Mouse (Mus musculus) MEL (cell line): ENCODE results near the gene Rbfox3. TPM values are rescaled to one million over a fixed set of nuclear protein-coding genes. Genes with fewer than 3 reads are reported as not detected.

Source experiments
- DNase-seq: peaks from one replicate; pipeline ENCODE4 v3.0.0; 2011; ENCODE audit warnings: low read depth, low spot score
- H3K27ac ChIP-seq: 2 replicates; pipeline ENCODE4 v1.5.1; 2012; ENCODE audit warnings: low read depth, mild to moderate bottlenecking, control low read depth, low read length, moderate library complexity; ENCODE audit not compliant: control insufficient read depth
- H3K27me3 ChIP-seq, 2 experiments: fragments of 150-350 bp in 1 of 2; sonication (generic) in 1 of 2; 2 replicates each; pipeline ENCODE4 v1.6.1; 2012; ENCODE audit warnings: low read length in 2 of 2, mild to moderate bottlenecking in 2 of 2, improper control_type of control experiment in 1 of 2, moderate library complexity in 1 of 2; ENCODE audit not compliant: insufficient read depth in 2 of 2, control insufficient read depth in 1 of 2
- H3K36me3 ChIP-seq, 2 experiments: 2 replicates each; pipeline ENCODE4 v1.6.1; 2012 to 2014; ENCODE audit warnings: low read length in 2 of 2, improper control_type of control experiment in 1 of 2, inconsistent platforms in 1 of 2, mild to moderate bottlenecking in 1 of 2; ENCODE audit not compliant: insufficient read depth in 2 of 2, control insufficient read depth in 1 of 2
- H3K4me1 ChIP-seq, 2 experiments: fragments of 150-350 bp in 1 of 2; sonication (generic) in 1 of 2; 2 replicates each; pipeline ENCODE4 v1.6.1; 2012; ENCODE audit warnings: low read length in 2 of 2, improper control_type of control experiment in 1 of 2, mild to moderate bottlenecking in 1 of 2; ENCODE audit not compliant: insufficient read depth in 2 of 2, control insufficient read depth in 1 of 2
- H3K4me3 ChIP-seq, 2 experiments: fragments of 150-350 bp in 1 of 2; sonication (generic) in 1 of 2; 2 replicates each; pipeline ENCODE4 v1.5.1; 2012; ENCODE audit warnings: low read depth in 2 of 2, low read length in 2 of 2, mild to moderate bottlenecking in 2 of 2, moderate library complexity in 2 of 2, control low read depth in 1 of 2, improper control_type of control experiment in 1 of 2; ENCODE audit not compliant: control insufficient read depth in 1 of 2, insufficient read depth in 1 of 2
- H3K79me2 ChIP-seq: 2 replicates; pipeline ENCODE4 v1.6.1; 2012; ENCODE audit warnings: mild to moderate bottlenecking, low read length, moderate library complexity; ENCODE audit not compliant: control insufficient read depth, poor library complexity, insufficient read depth
- H3K9ac ChIP-seq: 2 replicates; pipeline ENCODE4 v1.6.1; 2012; ENCODE audit warnings: low read depth, mild to moderate bottlenecking, control low read depth, low read length, moderate library complexity; ENCODE audit not compliant: control insufficient read depth, poor library complexity, severe bottlenecking
- H3K9me3 ChIP-seq: fragments of 150-350 bp; sonication (generic); replicated peaks from 2 replicates; pipeline ENCODE4 v1.6.1; 2012; ENCODE audit warnings: mild to moderate bottlenecking, low read length, improper control_type of control experiment, moderate library complexity; ENCODE audit not compliant: insufficient read depth
- BHLHE40 ChIP-seq: IDR thresholded peaks from 2 replicates; pipeline ENCODE4 v1.6.1; 2012; ENCODE audit warnings: low read depth, mild to moderate bottlenecking, inconsistent platforms, low read length, improper control_type of control experiment, borderline replicate concordance
- CHD1 ChIP-seq: IDR thresholded peaks from 2 replicates; pipeline ENCODE4 v1.6.1; 2012; ENCODE audit warnings: low read depth, mild to moderate bottlenecking, inconsistent platforms, low read length, improper control_type of control experiment
- ELF1 ChIP-seq: IDR thresholded peaks from 2 replicates; pipeline ENCODE4 v1.6.1; 2014; ENCODE audit warnings: low read depth, mild to moderate bottlenecking, inconsistent platforms, low read length, improper control_type of control experiment, moderate library complexity
- EP300 ChIP-seq, 2 experiments: IDR thresholded peaks; 2 replicates each; pipeline ENCODE4 v1.6.1; 2011; ENCODE audit warnings: improper control_type of control experiment in 2 of 2, low read length in 2 of 2, low read depth in 1 of 2, mild to moderate bottlenecking in 1 of 2
- ETS1 ChIP-seq: IDR thresholded peaks from 2 replicates; pipeline ENCODE4 v1.6.1; 2012; ENCODE audit warnings: low read depth, mild to moderate bottlenecking, inconsistent platforms, low read length, improper control_type of control experiment, moderate library complexity
- GABPA ChIP-seq: IDR thresholded peaks from 2 replicates; pipeline ENCODE4 v1.6.1; 2012; ENCODE audit warnings: low read depth, mild to moderate bottlenecking, inconsistent platforms, low read length, improper control_type of control experiment, moderate library complexity
- GATA1 ChIP-seq: IDR thresholded peaks from 2 replicates; pipeline ENCODE4 v1.6.1; 2011; ENCODE audit warnings: low read depth, low read length, improper control_type of control experiment
- KAT2A ChIP-seq: conservative IDR thresholded peaks from 2 replicates; pipeline ENCODE4 v1.6.1; 2012; ENCODE audit warnings: low read depth, low read length, improper control_type of control experiment, inconsistent platforms
- MAFK ChIP-seq: IDR thresholded peaks from 2 replicates; pipeline ENCODE4 v1.6.1; 2011; ENCODE audit warnings: low read depth, mild to moderate bottlenecking, low read length, improper control_type of control experiment, borderline replicate concordance
- MAX ChIP-seq: IDR thresholded peaks from 2 replicates; pipeline ENCODE4 v1.6.1; 2011; ENCODE audit warnings: low read length, improper control_type of control experiment
- MAZ ChIP-seq: IDR thresholded peaks from 2 replicates; pipeline ENCODE4 v1.6.1; 2012; ENCODE audit warnings: low read depth, mild to moderate bottlenecking, inconsistent platforms, low read length, improper control_type of control experiment
- MXI1 ChIP-seq: IDR thresholded peaks from 2 replicates; pipeline ENCODE4 v1.6.1; 2011; ENCODE audit warnings: mild to moderate bottlenecking, low read depth, low read length, improper control_type of control experiment
- MYB ChIP-seq: IDR thresholded peaks from 2 replicates; pipeline ENCODE4 v1.6.1; 2011; ENCODE audit warnings: mild to moderate bottlenecking, low read depth, low read length, improper control_type of control experiment
- NRF1 ChIP-seq: IDR thresholded peaks from 2 replicates; pipeline ENCODE4 v1.6.1; 2014; ENCODE audit warnings: low read depth, mild to moderate bottlenecking, inconsistent platforms, low read length, improper control_type of control experiment, moderate library complexity; ENCODE audit not compliant: poor library complexity, insufficient read depth, severe bottlenecking
- POLR2AphosphoS2 ChIP-seq: IDR thresholded peaks from 2 replicates; pipeline ENCODE4 v1.6.1; 2011; ENCODE audit warnings: low read length, improper control_type of control experiment
- POLR2AphosphoS5 ChIP-seq: IDR thresholded peaks from 2 replicates; pipeline ENCODE4 v1.6.1; 2012; ENCODE audit warnings: low read depth, borderline replicate concordance, mild to moderate bottlenecking, inconsistent platforms, low read length, moderate library complexity, mixed read lengths
- RAD21 ChIP-seq: IDR thresholded peaks from 2 replicates; pipeline ENCODE4 v1.6.1; 2011; ENCODE audit warnings: mild to moderate bottlenecking, low read depth, low read length, improper control_type of control experiment
- RCOR1 ChIP-seq: IDR thresholded peaks from 2 replicates; pipeline ENCODE4 v1.6.1; 2012; ENCODE audit warnings: low read depth, mild to moderate bottlenecking, inconsistent platforms, low read length, improper control_type of control experiment
- SIN3A ChIP-seq: IDR thresholded peaks from 2 replicates; pipeline ENCODE4 v1.6.1; 2012; ENCODE audit warnings: low read length, improper control_type of control experiment, inconsistent platforms
- SMC3 ChIP-seq: IDR thresholded peaks from 2 replicates; pipeline ENCODE4 v1.6.1; 2011; ENCODE audit warnings: low read depth, low read length, improper control_type of control experiment
- TAL1 ChIP-seq: IDR thresholded peaks from 2 replicates; pipeline ENCODE4 v1.6.1; 2012; ENCODE audit warnings: mild to moderate bottlenecking, inconsistent platforms, low read length, moderate library complexity, mixed read lengths
- TBP ChIP-seq: IDR thresholded peaks from 2 replicates; pipeline ENCODE4 v1.8.0; 2011; ENCODE audit warnings: low read depth, low read length, improper control_type of control experiment
- TCF12 ChIP-seq: IDR thresholded peaks from 2 replicates; pipeline ENCODE4 v1.6.1; 2014; ENCODE audit warnings: low read depth, mild to moderate bottlenecking, inconsistent platforms, low read length, improper control_type of control experiment, moderate library complexity
- USF1 ChIP-seq: IDR thresholded peaks from 2 replicates; pipeline ENCODE4 v1.6.1; 2014; ENCODE audit warnings: low read depth, mild to moderate bottlenecking, inconsistent platforms, low read length, improper control_type of control experiment, moderate library complexity
- USF2 ChIP-seq, 2 experiments: IDR thresholded peaks; 2 replicates each; pipeline ENCODE4 v1.6.1; 2011 to 2012; ENCODE audit warnings: improper control_type of control experiment in 2 of 2, low read length in 2 of 2, borderline replicate concordance in 1 of 2, inconsistent platforms in 1 of 2, low read depth in 1 of 2, mild to moderate bottlenecking in 1 of 2; ENCODE audit not compliant: insufficient read depth in 1 of 2
- ZNF384 ChIP-seq: IDR thresholded peaks from 2 replicates; pipeline ENCODE4 v1.6.1; 2012; ENCODE audit warnings: low read depth, mild to moderate bottlenecking, inconsistent platforms, low read length, improper control_type of control experiment
- polyA plus RNA-seq, 2 experiments: library from polyadenylated mRNA; stranded (reverse) in 1 of 2; unstranded in 1 of 2; fragments of >175 nt in 1 of 2; fragments of >200 nt in 1 of 2; gene quantifications; 2 replicates each; pipeline versions ENCODE4 v1.2.1 to v1.2.4; 2012; ENCODE audit warnings: low replicate concordance in 2 of 2, low read depth in 1 of 2; ENCODE audit not compliant: insufficient read length in 2 of 2, insufficient read depth in 1 of 2, missing spikeins in 1 of 2
- total RNA-seq: library from RNA; depleted of rRNA; stranded (reverse); fragments of 300-350 nt; gene quantifications from 2 replicates; pipeline ENCODE4 v1.2.3, GENCODE M21; 2012

Gene Rbfox3
- total and polyA plus RNA-seq, 3 experiments = not detected

DNA sequence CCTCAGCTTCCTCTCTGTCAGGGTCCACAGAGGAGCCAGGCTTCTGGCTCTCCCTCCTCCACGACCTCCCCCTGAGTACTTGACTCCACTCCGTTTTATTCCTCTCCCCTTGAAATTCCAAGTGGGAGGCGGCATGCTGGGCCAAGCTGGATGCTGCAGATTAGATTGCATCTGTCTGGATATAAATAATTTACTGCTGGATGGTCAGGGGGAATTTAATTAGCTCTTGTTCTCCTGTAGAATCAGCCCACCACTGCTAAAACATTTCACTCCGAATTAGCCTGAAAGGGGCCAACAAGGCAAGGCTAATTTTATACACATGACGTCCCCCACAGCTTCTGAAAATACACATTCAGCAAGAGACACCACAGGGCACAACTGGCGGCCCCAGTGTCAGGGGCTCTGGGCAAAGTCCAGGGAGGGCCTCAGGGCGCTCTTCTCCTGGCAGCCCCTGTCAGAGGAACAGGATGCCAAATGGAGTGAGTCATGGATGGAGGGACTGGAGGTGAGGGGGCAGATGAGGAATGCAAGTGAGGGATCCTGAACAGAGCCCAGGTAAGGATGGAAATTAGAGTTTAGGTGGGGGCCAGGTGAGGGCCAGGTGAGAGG is 36.8 kb downstream of the Rbfox3 start:
- TF ChIP-seq MAFK (no peak), MAZ (no peak), POLR2AphosphoS2 (no peak)
- no peaks in the 10 kb centered on the region for H3K36me3 ChIP-seq
- no peaks in the 10 kb centered on the region for H3K79me2 ChIP-seq
- H3K9ac ChIP-seq = no peak overlapping the region
- DNase-seq = no peak
- no peak overlapping the region for H3K27ac ChIP-seq
- no peaks in the 10 kb centered on the region for H3K27me3 ChIP-seq
- H3K4me1 ChIP-seq = no peaks in the 10 kb centered on the region
- no peak overlapping the region for H3K4me3 ChIP-seq
- H3K9me3 ChIP-seq = no peaks in the 10 kb centered on the region; the same call in 1 of the 2 replicates

GRCm38 (mm10) chr11:118874022-118874421 is 37.4 kb downstream of the Rbfox3 start:
- H3K27me3 ChIP-seq = no peaks in the 10 kb centered on the region
- H3K36me3 ChIP-seq = no peaks in the 10 kb centered on the region
- H3K4me1 ChIP-seq = no peaks in the 10 kb centered on the region
- no peak overlapping the region for H3K4me3 ChIP-seq
- no peak overlapping the region for H3K27ac ChIP-seq
- H3K9me3 ChIP-seq = no peaks in the 10 kb centered on the region; the same call in 1 of the 2 replicates
- TF ChIP-seq BHLHE40 = no peak
- TF ChIP-seq ZNF384 = no peak
- TF ChIP-seq ETS1 = no peak
- no peak for TF ChIP-seq POLR2AphosphoS2
- TF ChIP-seq TCF12 = no peak
- TF ChIP-seq RAD21 = no peak
- TF ChIP-seq EP300 (IDR thresholded peaks at IDR 0.05; ENCODE audit: low read depth in 1 of 2, low read length in 2 of 2) = no peak
- TF ChIP-seq TAL1 = no peak
- no peak for TF ChIP-seq GATA1
- TF ChIP-seq TBP = no peak
- TF ChIP-seq ELF1 = no peak
- H3K9ac ChIP-seq = no peak overlapping the region
- DNase-seq = no peak
- no peaks in the 10 kb centered on the region for H3K79me2 ChIP-seq

DNA sequence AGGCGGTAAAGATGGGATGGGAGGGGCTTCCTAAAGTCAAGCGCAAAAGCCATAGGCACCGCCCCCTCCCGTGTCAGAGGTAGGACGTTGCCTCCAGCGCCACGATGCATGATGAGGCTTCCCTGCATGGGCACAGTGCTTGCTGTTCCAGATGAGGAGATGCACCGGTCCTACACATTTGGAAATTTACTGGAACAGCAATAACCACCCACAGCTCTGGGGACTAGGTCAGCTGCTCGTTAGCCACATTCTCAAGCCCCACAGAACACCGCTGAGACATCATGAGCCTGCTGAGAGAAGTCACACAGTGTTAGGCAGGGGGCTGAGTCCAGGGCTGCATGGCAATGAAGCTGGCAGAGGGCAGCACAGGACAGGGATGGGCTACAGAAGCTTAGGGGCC is 39.9 kb downstream of the Rbfox3 start:
- no peaks in the 10 kb centered on the region for H3K36me3 ChIP-seq
- no peak overlapping the region for H3K4me3 ChIP-seq
- DNase-seq = no peak
- no peaks in the 10 kb centered on the region for H3K4me1 ChIP-seq
- no peaks in the 10 kb centered on the region for H3K27me3 ChIP-seq
- H3K9ac ChIP-seq = no peak overlapping the region
- TF ChIP-seq MAX (no peak), SIN3A (no peak), ELF1 (no peak), SMC3 (no peak), ETS1 (no peak), CHD1 (no peak), USF2 (IDR thresholded peaks at IDR 0.05; ENCODE audit: borderline replicate concordance in 1 of 2, insufficient read depth in 1 of 2, low read depth in 1 of 2, low read length in 2 of 2) (no peak), ZNF384 (no peak), POLR2AphosphoS5 (no peak), MXI1 (no peak), MAFK (no peak), RCOR1 (no peak), GABPA (no peak), KAT2A (no peak), EP300 (IDR thresholded peaks at IDR 0.05; ENCODE audit: low read depth in 1 of 2, low read length in 2 of 2) (no peak), USF1 (no peak), NRF1 (no peak), MYB (no peak), GATA1 (no peak)
- TF ChIP-seq, all 39 proteins: peak for 0
- Histone ChIP-seq H3K9me3 (no peaks in the 10 kb centered on the region; the same call in 1 of the 2 replicates), H3K79me2 (no peaks in the 10 kb centered on the region), H3K27ac (no peak overlapping the region)
